Mouse (Mus musculus): ENCODE measurements around the gene Hs6st1. TPM values are rescaled to one million over a fixed set of nuclear protein-coding genes. Genes with fewer than 3 reads are reported as not detected.

The Hs6st1 gene
- polyA plus RNA-seq, 1 experiment = 33.8 TPM

GRCm38 (mm10) chr1:36053566-36053965 is 14.6 kb upstream of the Hs6st1 start:
- Histone ChIP-seq H3K4me3 (replicated peaks; ENCODE audit: extremely low read depth, low read depth, low read length) (no peak overlapping the region), H3K4me1 (ENCODE audit: control insufficient read depth, insufficient read depth, low read length) (no peaks in the 10 kb centered on the region)
- WGBS = 92% methylated on average over 2 of the region's 2 CpGs
- DNase-seq = no peak
- TF ChIP-seq POLR2A (IDR thresholded peaks at IDR 0.05; ENCODE audit: borderline replicate concordance, extremely low read depth, low read depth, low read length) (no peak), CTCF (IDR thresholded peaks at IDR 0.05; ENCODE audit: insufficient read depth, low read length) (no peak)

DNA sequence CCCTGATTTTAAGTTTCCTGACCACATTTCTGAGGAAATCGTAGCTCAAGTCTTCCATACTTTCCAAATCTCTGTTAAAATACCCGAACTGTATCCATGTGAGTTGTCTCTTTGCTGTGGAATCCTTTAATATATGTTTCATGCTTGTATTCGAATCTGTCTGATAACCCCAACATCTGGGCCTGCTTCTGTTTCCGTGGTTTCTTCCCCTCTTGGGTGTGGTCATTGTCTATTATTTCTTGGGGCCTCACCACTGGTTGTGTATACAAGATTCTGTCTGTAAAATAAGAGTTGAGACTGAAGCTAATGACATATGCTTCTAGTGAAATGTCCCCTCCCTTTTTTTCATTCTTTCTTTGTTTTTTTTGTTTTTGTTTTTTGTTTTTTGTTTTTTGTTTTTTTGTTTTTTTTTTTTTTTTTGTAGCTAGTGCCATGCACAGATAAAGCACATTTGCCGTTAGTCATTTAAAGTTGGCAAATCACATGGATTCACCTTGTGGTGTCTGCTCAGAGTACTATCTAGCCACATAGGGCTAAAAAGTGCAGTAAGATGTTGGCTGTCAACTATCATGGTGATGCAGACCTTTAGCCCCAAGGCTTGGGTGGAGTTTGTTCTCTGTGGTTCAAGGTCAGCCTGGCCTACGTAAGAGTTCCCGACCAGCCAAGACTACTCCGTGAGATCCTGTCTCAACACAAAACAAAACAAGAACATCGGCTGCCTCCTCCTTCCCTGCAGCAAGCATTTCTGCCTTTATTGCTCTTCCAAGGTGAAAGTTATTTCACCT is 13.8 kb upstream of the Hs6st1 start:
- no peak overlapping the region for H3K4me3 ChIP-seq (replicated peaks; ENCODE audit: extremely low read depth, low read depth, low read length)
- WGBS = 72% methylated on average over 9 of the region's 9 CpGs
- TF ChIP-seq POLR2A (IDR thresholded peaks at IDR 0.05; ENCODE audit: borderline replicate concordance, extremely low read depth, low read depth, low read length) = no peak
- no peak for TF ChIP-seq CTCF (IDR thresholded peaks at IDR 0.05; ENCODE audit: insufficient read depth, low read length)
- DNase-seq = no peak
- H3K4me1 ChIP-seq (ENCODE audit: control insufficient read depth, insufficient read depth, low read length) = no peaks in the 10 kb centered on the region

DNA sequence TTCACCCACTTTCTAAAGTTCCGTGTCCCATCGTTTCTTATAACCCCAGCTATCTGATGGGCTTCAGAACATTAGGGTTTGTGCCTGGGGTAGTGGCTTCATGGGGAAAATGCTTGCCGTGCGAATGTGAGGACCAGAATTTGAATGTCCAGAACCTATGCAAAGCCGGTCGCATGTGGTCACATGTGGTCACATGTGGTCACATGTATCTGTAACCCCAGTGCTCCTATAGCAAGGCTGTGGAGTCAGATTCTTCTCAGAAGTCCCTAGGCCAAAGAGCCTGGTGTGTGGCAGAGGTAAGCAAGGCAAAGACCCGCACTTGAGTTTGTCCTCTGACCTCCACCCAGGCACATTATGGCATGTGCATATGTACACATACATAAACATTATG is 13.2 kb upstream of the Hs6st1 start:
- no peak overlapping the region for H3K4me3 ChIP-seq (replicated peaks; ENCODE audit: extremely low read depth, low read depth, low read length)
- WGBS = 91% methylated on average over 7 of the region's 7 CpGs
- no peaks in the 10 kb centered on the region for H3K4me1 ChIP-seq (ENCODE audit: control insufficient read depth, insufficient read depth, low read length)
- no peak for DNase-seq
- TF ChIP-seq POLR2A (IDR thresholded peaks at IDR 0.05; ENCODE audit: borderline replicate concordance, extremely low read depth, low read depth, low read length) (no peak), CTCF (IDR thresholded peaks at IDR 0.05; ENCODE audit: insufficient read depth, low read length) (no peak)

DNA sequence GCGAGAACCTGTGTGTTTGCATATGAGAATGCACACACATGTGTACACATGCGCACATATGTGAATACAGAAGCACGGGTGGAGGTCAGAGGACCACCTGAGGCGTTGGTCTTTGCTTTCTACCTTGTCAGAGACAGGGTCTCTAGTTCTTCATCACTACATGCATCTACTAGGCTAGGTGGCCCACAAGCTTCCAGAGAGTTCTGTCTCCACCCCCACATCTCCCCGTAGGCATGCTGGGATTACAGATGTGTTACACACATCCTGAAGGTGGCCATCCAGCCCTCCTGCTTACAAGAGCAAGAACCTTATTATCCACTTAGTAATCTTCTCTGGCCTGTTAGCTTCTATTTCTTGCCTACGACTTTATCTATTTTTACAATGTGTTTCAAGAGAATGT is 8.8 kb upstream of the Hs6st1 start:
- Histone ChIP-seq H3K4me3 (replicated peaks; ENCODE audit: extremely low read depth, low read depth, low read length) (no peak overlapping the region), H3K4me1 (ENCODE audit: control insufficient read depth, insufficient read depth, low read length) (no peaks in the 10 kb centered on the region; the same call in 1 of the 2 replicates)
- TF ChIP-seq POLR2A (IDR thresholded peaks at IDR 0.05; ENCODE audit: borderline replicate concordance, extremely low read depth, low read depth, low read length) = no peak
- no peak for TF ChIP-seq CTCF (IDR thresholded peaks at IDR 0.05; ENCODE audit: insufficient read depth, low read length)
- 85% methylated on average over 6 of the region's 6 CpGs for WGBS
- no peak for DNase-seq

DNA sequence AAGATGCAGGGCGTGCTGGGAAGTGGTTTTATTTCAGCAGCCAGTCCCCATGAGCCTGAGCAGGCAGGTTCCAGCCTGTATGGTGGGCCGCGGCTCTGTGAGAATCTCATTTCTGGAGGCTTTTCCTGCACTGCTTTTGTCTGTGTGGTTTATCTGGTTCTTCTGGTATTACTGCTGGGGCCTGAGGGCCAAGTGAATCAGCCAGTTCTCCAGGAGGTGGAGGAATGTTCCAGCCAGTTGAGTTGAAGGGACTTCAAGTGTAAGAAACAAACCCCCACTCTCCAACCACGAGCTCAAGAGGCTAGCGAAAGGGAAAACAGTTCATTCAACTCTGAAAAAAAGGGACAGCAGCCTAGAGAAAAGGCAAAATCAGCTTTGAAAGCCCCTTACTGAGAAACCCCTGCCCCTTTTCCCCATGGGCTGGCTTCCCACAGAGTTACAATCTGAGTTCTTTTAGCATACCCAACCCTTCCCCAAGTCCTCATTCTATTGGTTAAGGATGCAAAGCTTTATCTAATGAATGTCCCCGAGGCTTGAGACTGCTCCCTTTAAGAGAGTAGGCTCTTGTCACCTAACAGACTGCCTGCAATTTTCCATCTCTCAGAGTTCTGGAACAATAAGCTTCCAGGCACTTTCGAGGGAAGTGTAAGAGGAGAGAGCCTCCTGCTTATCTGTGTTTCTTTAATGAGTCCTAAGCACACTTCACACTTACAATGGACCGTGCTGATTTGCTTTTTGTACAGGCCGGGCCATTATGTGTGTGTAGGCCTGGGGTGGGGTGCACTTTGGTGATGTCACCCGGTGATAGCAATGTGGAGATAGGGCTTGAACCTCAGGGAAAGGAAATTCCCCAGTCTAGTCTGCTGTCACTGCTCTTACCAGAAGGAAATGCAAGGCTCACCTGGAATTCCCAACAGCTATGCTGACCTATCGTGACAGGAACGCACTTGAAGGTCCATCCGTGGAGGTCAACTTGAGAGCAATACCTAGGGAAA is 7.9 kb upstream of the Hs6st1 start:
- H3K4me3 ChIP-seq (replicated peaks; ENCODE audit: extremely low read depth, low read depth, low read length) = no peak overlapping the region
- DNase-seq = no peak
- no peak for TF ChIP-seq POLR2A (IDR thresholded peaks at IDR 0.05; ENCODE audit: borderline replicate concordance, extremely low read depth, low read depth, low read length)
- no peak for TF ChIP-seq CTCF (IDR thresholded peaks at IDR 0.05; ENCODE audit: insufficient read depth, low read length)
- H3K4me1 ChIP-seq (ENCODE audit: control insufficient read depth, insufficient read depth, low read length) = peaks cover 3% of the 10 kb centered on the region; the same call in 1 of the 2 replicates
- 54% methylated on average over 13 of the region's 13 CpGs for WGBS

DNA sequence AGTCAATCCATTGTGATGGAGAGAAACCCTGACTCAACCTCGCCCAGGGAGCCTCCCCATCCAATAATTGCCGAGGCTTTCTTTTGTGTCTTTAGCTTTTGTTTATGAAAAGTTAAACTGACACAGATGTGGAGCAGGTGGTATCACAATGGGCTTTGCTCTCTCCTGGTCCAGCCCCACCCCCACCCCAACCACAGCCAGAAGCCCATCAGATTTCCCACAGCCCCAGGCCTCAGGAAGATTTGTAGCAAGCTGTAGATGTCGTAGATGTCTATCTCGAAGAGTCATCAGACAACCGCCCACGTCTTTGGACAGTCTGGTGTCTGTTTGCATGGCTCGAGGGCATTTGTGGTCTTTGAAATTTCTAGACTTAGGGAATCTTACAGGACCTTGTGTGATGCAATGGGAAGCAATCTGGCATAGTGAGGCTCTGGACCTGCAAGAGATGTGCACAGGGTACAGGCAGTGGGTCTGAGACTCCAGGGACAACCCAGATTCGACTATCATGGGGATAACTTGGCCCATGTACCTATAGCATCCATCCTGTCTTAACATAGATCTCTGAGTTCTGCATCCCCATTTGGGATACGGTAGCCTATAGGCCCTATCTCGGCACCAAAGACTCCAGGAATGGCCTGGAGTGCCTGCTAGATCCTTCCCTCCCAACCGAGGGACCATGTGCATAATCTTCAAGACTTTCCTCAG is 6.8 kb upstream of the Hs6st1 start:
- H3K4me1 ChIP-seq (ENCODE audit: control insufficient read depth, insufficient read depth, low read length) = peaks cover 3% of the 10 kb centered on the region; the same call in 1 of the 2 replicates
- no peak overlapping the region for H3K4me3 ChIP-seq (replicated peaks; ENCODE audit: extremely low read depth, low read depth, low read length)
- no peak for DNase-seq
- no peak for TF ChIP-seq POLR2A (IDR thresholded peaks at IDR 0.05; ENCODE audit: borderline replicate concordance, extremely low read depth, low read depth, low read length)
- TF ChIP-seq CTCF (IDR thresholded peaks at IDR 0.05; ENCODE audit: insufficient read depth, low read length) = no peak
- 84% methylated on average over 11 of the region's 11 CpGs for WGBS

DNA sequence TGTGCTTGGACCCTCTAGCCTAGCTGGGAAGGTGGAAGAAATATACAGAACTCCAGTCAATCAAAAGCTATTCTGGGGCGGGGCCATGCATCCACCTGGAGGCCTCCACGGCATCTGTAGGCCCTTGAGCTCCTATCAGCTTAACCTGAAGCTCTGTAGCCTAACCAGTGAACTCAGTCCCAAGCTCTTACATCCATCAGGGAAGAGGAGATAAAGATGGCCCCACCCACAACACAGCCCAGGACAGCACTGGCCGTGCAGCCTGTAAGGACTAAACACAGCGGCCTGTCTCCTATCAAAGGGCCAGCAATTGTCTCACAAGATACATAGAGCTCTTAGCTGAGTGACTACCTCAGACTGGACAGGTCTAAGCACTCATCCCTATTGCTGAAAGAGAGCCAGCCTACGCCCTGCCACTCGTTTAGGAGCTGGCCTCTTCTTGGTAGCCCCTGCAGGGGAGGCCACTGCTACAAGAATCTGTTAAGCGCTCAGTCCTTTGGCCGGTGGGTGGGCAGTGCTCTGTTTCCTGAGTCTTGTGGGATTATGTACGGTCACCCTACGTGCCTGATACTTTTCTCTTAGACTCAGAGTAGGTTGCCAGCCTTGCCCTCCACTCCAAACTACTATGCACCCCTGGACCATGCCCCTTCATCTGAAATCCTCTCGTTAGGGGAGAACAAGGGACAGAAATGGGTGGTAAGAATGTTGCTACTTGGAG is 6.0 kb upstream of the Hs6st1 start:
- TF ChIP-seq POLR2A (IDR thresholded peaks at IDR 0.05; ENCODE audit: borderline replicate concordance, extremely low read depth, low read depth, low read length) (no peak), CTCF (IDR thresholded peaks at IDR 0.05; ENCODE audit: insufficient read depth, low read length) (no peak)
- no peak for DNase-seq
- Histone ChIP-seq H3K4me3 (replicated peaks; ENCODE audit: extremely low read depth, low read depth, low read length) (no peak overlapping the region), H3K4me1 (ENCODE audit: control insufficient read depth, insufficient read depth, low read length) (peaks cover 3% of the 10 kb centered on the region; the same call in 1 of the 2 replicates)
- 88% methylated on average over 11 of the region's 11 CpGs for WGBS

DNA sequence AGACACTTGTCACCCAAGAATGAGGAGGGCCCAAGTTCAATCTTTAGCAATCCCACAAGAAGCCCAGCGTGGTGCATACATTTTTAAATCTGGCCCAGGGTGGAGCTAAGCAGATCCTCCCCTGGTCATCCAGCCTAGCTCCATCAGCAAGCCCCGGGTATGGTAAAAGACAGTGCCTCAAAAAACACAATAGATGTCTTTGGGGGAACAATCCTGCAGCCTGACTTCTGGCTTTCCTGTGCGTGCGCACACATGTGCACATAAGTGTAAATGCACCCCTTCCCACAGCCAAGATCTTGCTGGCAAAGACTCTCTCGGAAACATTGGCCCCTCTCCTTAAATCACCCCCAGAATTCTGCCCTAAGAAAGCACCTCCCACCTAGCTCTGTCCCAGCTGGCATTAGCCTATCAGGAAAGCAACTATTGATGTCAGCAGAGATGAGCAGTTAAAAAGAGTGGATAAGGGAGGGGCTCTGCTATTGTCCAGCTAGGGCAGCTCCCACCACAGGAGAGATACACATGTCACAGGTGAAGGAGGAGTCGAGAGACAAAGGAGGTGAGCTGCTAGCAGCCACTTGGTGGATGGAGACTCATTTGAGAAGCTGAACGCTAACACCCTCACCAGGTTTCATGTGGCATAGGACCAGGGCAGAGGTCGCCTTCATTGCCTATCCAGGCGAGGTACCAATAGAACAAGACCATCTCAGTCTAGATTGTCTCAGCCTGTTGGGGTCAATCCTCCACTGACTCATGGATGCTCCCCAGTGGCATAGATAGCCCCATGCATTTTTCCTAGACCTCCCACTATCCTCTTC is 5.2 kb upstream of the Hs6st1 start:
- H3K4me3 ChIP-seq (replicated peaks; ENCODE audit: extremely low read depth, low read depth, low read length) = no peak overlapping the region
- no peak for DNase-seq
- TF ChIP-seq POLR2A (IDR thresholded peaks at IDR 0.05; ENCODE audit: borderline replicate concordance, extremely low read depth, low read depth, low read length) = no peak
- TF ChIP-seq CTCF (IDR thresholded peaks at IDR 0.05; ENCODE audit: insufficient read depth, low read length) = no peak
- H3K4me1 ChIP-seq (ENCODE audit: control insufficient read depth, insufficient read depth, low read length) = peaks cover 6% of the 10 kb centered on the region; the same call in 1 of the 2 replicates
- 86% methylated on average over 9 of the region's 9 CpGs for WGBS
